Mouse (Mus musculus) midbrain, embryonic 15.5 days (tissue): ENCODE measurements around the gene Irf4. TPM values are rescaled to one million over a fixed set of nuclear protein-coding genes. Genes with fewer than 3 reads are reported as not detected.

Experiments
- ATAC-seq: fragments of 200-750 bp; cut with Nextera tagmentation; replicated peaks from 2 replicates; pipeline ENCODE4 v1.8.0; 2017; ENCODE audit warnings: moderate TSS enrichment
- H3K27ac ChIP-seq: fragments of 300-500 bp; sonication (generic); 2 replicates; pipeline ENCODE4 v1.5.1; 2015; ENCODE audit warnings: mild to moderate bottlenecking, inconsistent platforms
- H3K27me3 ChIP-seq: fragments of 300-500 bp; sonication (generic); replicated peaks from 2 replicates; pipeline ENCODE4 v1.6.1; 2015; ENCODE audit warnings: inconsistent platforms
- H3K36me3 ChIP-seq: fragments of 300-500 bp; sonication (generic); replicated peaks from 2 replicates; pipeline ENCODE4 v1.6.1; 2015; ENCODE audit warnings: inconsistent platforms
- H3K4me1 ChIP-seq: fragments of 300-500 bp; sonication (generic); 2 replicates; pipeline ENCODE4 v1.6.1; 2015; ENCODE audit warnings: inconsistent platforms
- H3K4me2 ChIP-seq: fragments of 300-500 bp; sonication (generic); 2 replicates; pipeline ENCODE4 v1.6.1; 2015; ENCODE audit warnings: inconsistent platforms, mild to moderate bottlenecking, moderate library complexity
- H3K4me3 ChIP-seq: fragments of 300-500 bp; sonication (generic); 2 replicates; pipeline ENCODE4 v1.5.1; 2015; ENCODE audit warnings: mild to moderate bottlenecking, inconsistent platforms
- H3K9ac ChIP-seq: fragments of 300-500 bp; sonication (generic); 2 replicates; pipeline ENCODE4 v1.6.1; 2015; ENCODE audit warnings: mild to moderate bottlenecking, inconsistent platforms
- H3K9me3 ChIP-seq: fragments of 300-500 bp; sonication (generic); 2 replicates; pipeline ENCODE4 v1.6.1; 2016; ENCODE audit warnings: inconsistent platforms
- WGBS: fragments of 180-500 bp; shearing (Covaris S2); methylation state at CpG from one replicate; pipeline ENCODE4 v1.1.7; 2015; ENCODE audit warnings: mixed read lengths; 5-methylcytosine and 5-hydroxymethylcytosine counted together
- polyA plus RNA-seq: library from polyadenylated mRNA; unstranded; fragments of >200 nt; fragmentation: Nextera tagmentation; extraction: Ambion mirVana; gene quantifications from 2 replicates; pipeline ENCODE4 v1.2.1, GENCODE M21; 2015

The Irf4 gene
- polyA plus RNA-seq, 1 experiment from 2014 or later = 0.08 TPM

DNA sequence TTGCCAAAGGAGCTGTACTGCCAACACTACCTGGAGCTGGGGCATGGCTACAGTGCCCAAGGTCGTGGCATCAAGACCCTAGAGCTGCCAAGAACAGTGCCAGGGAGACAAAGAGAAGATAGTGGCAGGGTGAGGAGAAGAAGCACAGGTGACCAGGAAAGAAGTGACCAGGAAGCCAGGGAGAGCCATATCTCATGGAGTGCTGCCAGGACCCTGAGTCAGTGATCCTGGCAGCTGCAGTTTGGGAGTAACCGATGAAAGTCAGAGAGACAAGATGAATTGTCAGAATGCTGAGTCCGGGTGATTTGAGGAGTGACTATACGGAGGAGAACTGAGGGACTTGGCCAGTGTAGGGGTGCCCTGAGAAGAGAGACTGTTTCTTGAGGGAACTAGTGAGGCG, 44.6 kb downstream of the Irf4 start:
- H3K9ac ChIP-seq = no peak overlapping the region
- 90% methylated on average over 5 of the region's 5 CpGs for WGBS
- no peak overlapping the region for H3K4me2 ChIP-seq
- H3K27ac ChIP-seq = no peak overlapping the region
- H3K36me3 ChIP-seq = no peaks in the 10 kb centered on the region
- H3K27me3 ChIP-seq = no peaks in the 10 kb centered on the region
- no peaks in the 10 kb centered on the region for H3K9me3 ChIP-seq
- no peak for ATAC-seq
- no peaks in the 10 kb centered on the region for H3K4me1 ChIP-seq
- no peak overlapping the region for H3K4me3 ChIP-seq

DNA sequence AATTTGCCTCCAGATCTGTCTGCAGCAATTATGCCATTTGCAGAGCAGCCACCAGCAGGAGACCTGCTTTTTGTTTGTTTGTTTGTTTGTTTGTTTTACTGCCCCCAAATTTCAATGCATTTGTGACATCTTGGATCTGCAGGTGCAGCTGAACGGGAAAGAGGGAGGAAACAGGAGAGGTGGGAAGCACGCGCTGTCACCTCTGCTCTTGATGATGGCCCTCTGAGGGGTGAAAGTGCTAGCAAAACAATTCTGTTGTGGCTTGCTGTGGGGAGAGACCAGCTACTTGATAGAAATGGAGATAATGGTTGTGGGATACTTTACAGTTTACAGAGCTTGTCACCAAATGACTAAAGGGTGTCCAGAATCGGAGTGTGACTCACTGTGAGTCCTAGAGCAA, 46.9 kb downstream of the Irf4 start:
- H3K27ac ChIP-seq = no peak overlapping the region
- no peaks in the 10 kb centered on the region for H3K27me3 ChIP-seq
- no peak overlapping the region for H3K4me2 ChIP-seq
- H3K4me3 ChIP-seq = no peak overlapping the region
- no peaks in the 10 kb centered on the region for H3K9me3 ChIP-seq
- WGBS = 94% methylated on average over 4 of the region's 4 CpGs
- no peaks in the 10 kb centered on the region for H3K36me3 ChIP-seq
- H3K4me1 ChIP-seq = no peaks in the 10 kb centered on the region
- no peak overlapping the region for H3K9ac ChIP-seq
- no peak for ATAC-seq

DNA sequence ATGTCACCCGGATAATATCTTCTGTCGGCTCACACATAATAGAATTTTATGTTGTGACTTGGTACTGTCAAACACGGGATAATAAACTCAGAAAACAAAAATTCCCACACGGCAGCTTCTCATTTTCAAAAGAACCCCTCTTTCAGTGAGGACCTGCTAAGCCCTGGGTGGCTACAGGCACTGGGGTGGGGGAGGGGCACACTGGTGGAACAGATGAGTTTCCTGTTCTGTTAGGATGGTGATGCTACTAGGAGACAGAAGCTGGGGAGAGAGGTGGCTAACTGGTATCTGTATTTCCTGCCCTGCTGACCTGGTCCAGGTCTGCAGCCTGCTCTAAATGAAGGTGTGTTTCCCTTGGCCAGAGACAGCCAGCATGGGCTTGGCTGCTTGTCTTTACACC, 52.9 kb downstream of the Irf4 start:
- H3K4me3 ChIP-seq = no peak overlapping the region
- no peak for ATAC-seq
- no peaks in the 10 kb centered on the region for H3K27me3 ChIP-seq
- H3K4me2 ChIP-seq = no peak overlapping the region
- no peak overlapping the region for H3K27ac ChIP-seq
- H3K4me1 ChIP-seq = no peaks in the 10 kb centered on the region
- no peak overlapping the region for H3K9ac ChIP-seq
- H3K9me3 ChIP-seq = no peaks in the 10 kb centered on the region
- WGBS = 76% methylated on average over 4 of the region's 4 CpGs
- H3K36me3 ChIP-seq = no peaks in the 10 kb centered on the region

GRCm38 (mm10) chr13:30802336-30802955, 53.4 kb downstream of the Irf4 start:
- no peaks in the 10 kb centered on the region for H3K4me1 ChIP-seq
- ATAC-seq = no peak
- no peak overlapping the region for H3K27ac ChIP-seq
- WGBS = 93% methylated on average over 5 of the region's 5 CpGs
- no peak overlapping the region for H3K4me3 ChIP-seq
- H3K9ac ChIP-seq = no peak overlapping the region
- H3K4me2 ChIP-seq = no peak overlapping the region
- H3K9me3 ChIP-seq = no peaks in the 10 kb centered on the region
- no peaks in the 10 kb centered on the region for H3K36me3 ChIP-seq
- no peaks in the 10 kb centered on the region for H3K27me3 ChIP-seq

DNA sequence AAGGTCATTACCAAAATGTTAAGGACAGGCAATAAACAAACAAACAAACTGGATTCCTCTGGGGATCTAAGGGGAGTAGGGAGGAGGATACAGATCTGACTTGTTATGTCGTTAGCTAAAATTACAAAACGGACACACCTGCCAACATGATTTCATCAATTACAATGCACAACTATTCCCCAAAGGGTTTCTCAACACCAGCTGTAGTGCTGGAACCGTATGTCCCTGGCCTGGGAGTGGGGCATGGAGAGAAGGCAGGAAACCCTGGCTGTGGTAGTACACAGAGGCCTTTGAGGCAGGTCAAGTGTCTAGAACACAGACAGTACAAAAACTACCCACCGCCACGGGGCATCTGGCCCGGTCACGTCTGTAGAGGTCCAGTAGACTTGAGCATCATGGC, 60.2 kb downstream of the Irf4 start:
- ATAC-seq = no peak
- H3K4me2 ChIP-seq = no peak overlapping the region
- H3K9me3 ChIP-seq = no peaks in the 10 kb centered on the region
- H3K27ac ChIP-seq = no peak overlapping the region
- 0 out of 2 replicates have a peak, but pooled peaks cover under 1% of the 10 kb centered on the region for H3K36me3 ChIP-seq
- H3K4me3 ChIP-seq = no peak overlapping the region
- 73% methylated on average over 7 of the region's 7 CpGs for WGBS
- H3K4me1 ChIP-seq = no peaks in the 10 kb centered on the region
- no peaks in the 10 kb centered on the region for H3K27me3 ChIP-seq
- no peak overlapping the region for H3K9ac ChIP-seq

DNA sequence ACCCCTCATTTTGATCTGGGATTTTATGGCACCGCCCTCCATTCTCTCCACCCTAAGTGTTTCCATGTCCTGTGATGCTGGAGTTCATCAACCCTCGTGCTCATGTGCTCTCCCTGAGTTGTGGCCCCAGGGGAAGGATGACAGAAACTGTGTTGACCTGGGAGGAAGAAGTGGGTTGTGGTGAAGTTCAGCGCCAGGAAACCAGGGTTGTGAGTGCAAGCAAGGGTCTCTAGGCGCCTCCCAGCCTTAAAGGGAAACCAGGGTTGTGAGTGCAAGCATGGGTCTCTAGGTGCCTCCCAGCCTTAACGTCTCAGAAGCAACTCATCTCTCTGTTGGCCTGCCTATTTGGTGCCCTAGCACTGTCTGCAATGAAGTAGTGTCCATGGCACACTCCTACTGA, 64.4 kb downstream of the Irf4 start:
- no peak overlapping the region for H3K27ac ChIP-seq
- no peaks in the 10 kb centered on the region for H3K4me1 ChIP-seq
- H3K4me2 ChIP-seq = no peak overlapping the region
- H3K4me3 ChIP-seq = no peak overlapping the region
- H3K36me3 ChIP-seq = peaks cover 11% of the 10 kb centered on the region
- no peak overlapping the region for H3K9ac ChIP-seq
- no peaks in the 10 kb centered on the region for H3K9me3 ChIP-seq
- WGBS = 95% methylated on average over 5 of the region's 5 CpGs
- no peaks in the 10 kb centered on the region for H3K27me3 ChIP-seq
- ATAC-seq = no peak

DNA sequence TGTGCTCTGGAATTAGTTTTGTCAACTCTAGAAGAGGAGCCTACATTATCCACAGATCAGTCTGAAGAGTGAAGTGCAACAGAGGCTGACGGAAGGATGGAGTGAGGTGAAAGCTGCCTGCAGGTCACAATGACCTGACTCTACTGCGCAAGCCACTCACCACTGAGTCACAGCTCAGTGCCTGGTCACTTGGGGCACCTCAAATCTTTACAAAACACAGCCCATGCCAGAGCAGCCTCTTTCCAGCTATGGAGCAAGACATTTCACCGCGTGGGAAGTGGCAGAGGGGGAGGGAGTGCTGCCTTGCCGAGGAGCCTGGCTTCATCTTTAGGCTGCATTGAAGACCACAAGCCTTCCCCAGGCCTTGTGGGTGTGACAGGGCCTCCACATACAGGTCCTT, 65.2 kb downstream of the Irf4 start:
- Histone ChIP-seq H3K36me3 (peaks cover 17% of the 10 kb centered on the region), H3K9ac (no peak overlapping the region), H3K27me3 (no peaks in the 10 kb centered on the region), H3K27ac (no peak overlapping the region), H3K4me3 (no peak overlapping the region), H3K4me2 (no peak overlapping the region), H3K9me3 (no peaks in the 10 kb centered on the region), H3K4me1 (no peaks in the 10 kb centered on the region)
- ATAC-seq = no peak
- 89% methylated on average over 5 of the region's 5 CpGs for WGBS

Other genes with a start within 250 kb of the Irf4 start
- 254 and 256 TPM in 2 replicates for gene Uqcrfs1, start 203.9 kb upstream of the Irf4 start, polyA plus RNA-seq
- gene Dusp22, start 89.2 kb upstream of the Irf4 start, polyA plus RNA-seq = 29.0 and 29.6 TPM in 2 replicates
- not detected in 2 replicates for gene Hus1b, start 198.5 kb downstream of the Irf4 start, polyA plus RNA-seq
- 54.1 and 59.3 TPM in 2 replicates for gene Exoc2, start 224.9 kb downstream of the Irf4 start, polyA plus RNA-seq
- gene Gm5447, start 225.0 kb downstream of the Irf4 start, polyA plus RNA-seq = 0.09 TPM in 1 of 2 replicates, not detected in the other